Mouse (Mus musculus) limb, embryonic 15.5 days (tissue): ENCODE measurements at regions not wholly inside any gene's neighbourhood (a gene's known extent, or its start where the extent isn't known, plus 50 kb on each side); places are given as distances from the start of the nearest gene placed in this dataset.

ENCODE experiments used
- ATAC-seq: fragments of 200-750 bp; cut with Nextera tagmentation; 2 replicates; pipeline ENCODE4 v1.8.0; 2017; ENCODE audit warnings: low read depth, moderate TSS enrichment; ENCODE audit not compliant: insufficient number of reproducible peaks, low FRiP score, low TSS enrichment
- H3K27ac ChIP-seq: fragments of 300-500 bp; sonication (generic); 2 replicates; pipeline ENCODE4 v1.5.1; 2015; ENCODE audit warnings: moderate library complexity, mild to moderate bottlenecking, inconsistent platforms
- H3K27me3 ChIP-seq: fragments of 300-500 bp; sonication (generic); 2 replicates; pipeline ENCODE4 v1.6.1; 2015; ENCODE audit warnings: inconsistent platforms
- H3K36me3 ChIP-seq: fragments of 300-500 bp; sonication (generic); 2 replicates; pipeline ENCODE4 v1.6.1; 2015; ENCODE audit warnings: inconsistent platforms
- H3K4me1 ChIP-seq: fragments of 300-500 bp; sonication (generic); 2 replicates; pipeline ENCODE4 v1.6.1; 2015; ENCODE audit warnings: inconsistent platforms
- H3K4me2 ChIP-seq: fragments of 300-500 bp; sonication (generic); 2 replicates; pipeline ENCODE4 v1.6.1; 2015; ENCODE audit warnings: mild to moderate bottlenecking, inconsistent platforms
- H3K4me3 ChIP-seq: fragments of 300-500 bp; sonication (generic); 2 replicates; pipeline ENCODE4 v1.5.1; 2015; ENCODE audit warnings: mild to moderate bottlenecking, inconsistent platforms
- H3K9ac ChIP-seq: fragments of 300-500 bp; sonication (generic); 2 replicates; pipeline ENCODE4 v1.6.1; 2015; ENCODE audit warnings: inconsistent platforms
- H3K9me3 ChIP-seq: fragments of 300-500 bp; sonication (generic); 2 replicates; pipeline ENCODE4 v1.6.1; 2016; ENCODE audit warnings: inconsistent platforms
- WGBS: fragments of 180-500 bp; shearing (Covaris S2); methylation state at CpG from one replicate; pipeline ENCODE4 v1.1.7; 2015; 5-methylcytosine and 5-hydroxymethylcytosine counted together

GRCm38 (mm10) chr8:26533444-26534421 is 414.4 kb downstream of the Gm45692 start:
- Histone ChIP-seq H3K4me3 (no peak overlapping the region), H3K27ac (no peak overlapping the region), H3K36me3 (no peaks in the 10 kb centered on the region), H3K9ac (no peak overlapping the region), H3K9me3 (no peaks in the 10 kb centered on the region), H3K4me2 (no peak overlapping the region), H3K4me1 (peaks cover 5% of the 10 kb centered on the region; the same call in 1 of the 2 replicates), H3K27me3 (peaks cover 17% of the 10 kb centered on the region; the same call in 1 of the 2 replicates)
- ATAC-seq = no peak
- 63% methylated on average over 22 of the region's 22 CpGs for WGBS

GRCm38 (mm10) chr8:26535816-26536215 is 416.5 kb downstream of the Gm45692 start:
- Histone ChIP-seq H3K9me3 (no peaks in the 10 kb centered on the region), H3K36me3 (no peaks in the 10 kb centered on the region), H3K4me1 (peaks cover 5% of the 10 kb centered on the region; the same call in 1 of the 2 replicates), H3K27ac (no peak overlapping the region), H3K4me3 (no peak overlapping the region), H3K9ac (no peak overlapping the region), H3K4me2 (no peak overlapping the region), H3K27me3 (peaks cover 17% of the 10 kb centered on the region; the same call in 1 of the 2 replicates)
- no peak for ATAC-seq
- 41% methylated on average over 3 of the region's 3 CpGs for WGBS

DNA sequence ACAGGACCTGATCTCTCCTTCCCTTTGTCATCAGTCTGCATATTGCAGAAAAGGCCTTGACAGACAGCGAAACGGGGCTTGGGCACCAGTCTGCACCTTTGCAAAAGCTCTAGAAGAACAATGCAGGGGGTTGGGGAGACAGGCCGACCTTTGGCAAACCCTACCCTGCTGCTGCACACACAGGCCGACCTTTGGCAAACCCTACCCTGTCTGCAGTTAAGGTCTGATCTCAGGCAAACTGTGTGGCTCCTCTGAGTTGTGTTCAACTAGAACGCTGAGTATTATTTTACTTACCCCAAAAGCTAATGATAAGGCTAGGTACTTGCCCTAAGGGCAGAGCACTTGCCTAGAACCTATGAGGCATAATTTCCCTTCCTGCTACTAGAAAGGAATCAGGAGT is 423.4 kb upstream of the Zfp703 start:
- H3K4me1 ChIP-seq = no peaks in the 10 kb centered on the region
- H3K27me3 ChIP-seq = no peaks in the 10 kb centered on the region
- no peak overlapping the region for H3K4me2 ChIP-seq
- H3K4me3 ChIP-seq = no peak overlapping the region
- WGBS = 80% methylated on average over 5 of the region's 5 CpGs
- no peaks in the 10 kb centered on the region for H3K36me3 ChIP-seq
- no peak overlapping the region for H3K27ac ChIP-seq
- H3K9ac ChIP-seq = no peak overlapping the region
- ATAC-seq = no peak
- H3K9me3 ChIP-seq = no peaks in the 10 kb centered on the region

- Histone ChIP-seq H3K27me3 (no peaks in the 10 kb centered on the region), H3K9me3 (no peaks in the 10 kb centered on the region), H3K4me1 (peaks cover 3% of the 10 kb centered on the region; the same call in 1 of the 2 replicates), H3K4me2 (no peak overlapping the region), H3K27ac (no peak overlapping the region), H3K9ac (no peak overlapping the region), H3K36me3 (no peaks in the 10 kb centered on the region), H3K4me3 (no peak overlapping the region)
- WGBS = 37% methylated on average over 5 of the region's 5 CpGs
- no peak for ATAC-seq
Observed at GRCm38 (mm10) chr8:26559196-26559595, 417.9 kb upstream of the Zfp703 start.

DNA sequence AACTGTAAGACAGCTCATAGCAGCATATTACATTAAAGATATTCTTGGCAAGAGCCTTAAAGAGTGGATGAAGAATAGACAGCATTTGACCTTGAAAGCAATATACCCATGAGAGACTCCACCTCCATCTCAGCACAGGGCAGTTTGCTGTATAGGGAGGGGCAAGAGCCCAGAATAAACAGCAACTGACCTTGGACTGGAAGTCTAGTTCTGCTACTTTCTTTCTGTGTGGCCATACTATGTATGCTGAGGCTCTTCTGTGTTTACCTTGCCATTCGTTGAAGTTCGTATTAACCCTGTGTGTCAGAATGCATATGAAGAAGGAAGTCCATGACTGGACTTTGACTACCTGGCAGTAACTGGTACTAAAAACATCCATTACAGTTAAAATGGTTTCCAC is 414.0 kb upstream of the Zfp703 start:
- no peak overlapping the region for H3K4me3 ChIP-seq
- no peaks in the 10 kb centered on the region for H3K36me3 ChIP-seq
- no peaks in the 10 kb centered on the region for H3K27me3 ChIP-seq
- WGBS = 88% methylated on average over 2 of the region's 2 CpGs
- H3K9me3 ChIP-seq = no peaks in the 10 kb centered on the region
- no peak overlapping the region for H3K27ac ChIP-seq
- ATAC-seq = no peak
- H3K9ac ChIP-seq = no peak overlapping the region
- peaks cover 5% of the 10 kb centered on the region; the same call in 1 of the 2 replicates for H3K4me1 ChIP-seq
- no peak overlapping the region for H3K4me2 ChIP-seq

DNA sequence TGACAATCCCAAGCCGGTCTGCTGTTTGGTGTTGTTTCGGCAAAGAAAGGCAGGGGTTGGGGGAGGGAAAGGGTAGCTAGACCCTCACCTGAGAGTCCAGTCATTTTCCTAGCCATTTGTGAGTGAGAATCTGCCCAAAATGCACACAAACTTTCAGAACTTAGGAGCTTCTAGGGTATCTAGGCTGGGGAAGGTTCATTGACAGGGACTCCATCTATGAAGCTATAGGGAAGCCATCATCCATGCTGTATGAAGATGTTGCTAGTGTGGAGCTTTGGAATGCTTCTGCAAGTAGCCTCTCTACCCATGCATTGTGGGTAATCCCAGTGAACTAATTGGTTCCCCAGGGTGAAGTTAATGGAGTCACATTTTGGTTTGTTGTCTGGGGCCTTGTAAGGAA is 412.9 kb upstream of the Zfp703 start:
- H3K4me3 ChIP-seq = no peak overlapping the region
- peaks cover 5% of the 10 kb centered on the region; the same call in 1 of the 2 replicates for H3K4me1 ChIP-seq
- WGBS = 78% methylated on average over 2 of the region's 2 CpGs
- no peaks in the 10 kb centered on the region for H3K9me3 ChIP-seq
- no peak overlapping the region for H3K9ac ChIP-seq
- no peak overlapping the region for H3K4me2 ChIP-seq
- no peak overlapping the region for H3K27ac ChIP-seq
- no peak for ATAC-seq
- H3K27me3 ChIP-seq = no peaks in the 10 kb centered on the region
- H3K36me3 ChIP-seq = no peaks in the 10 kb centered on the region

GRCm38 (mm10) chr8:26568423-26569060 is 408.6 kb upstream of the Zfp703 start:
- Histone ChIP-seq H3K27ac (no peak overlapping the region), H3K4me2 (no peak overlapping the region), H3K9ac (no peak overlapping the region), H3K27me3 (no peaks in the 10 kb centered on the region), H3K36me3 (no peaks in the 10 kb centered on the region), H3K4me1 (peaks cover 4% of the 10 kb centered on the region; the same call in 1 of the 2 replicates), H3K9me3 (no peaks in the 10 kb centered on the region), H3K4me3 (no peak overlapping the region)
- ATAC-seq = no peak
- 61% methylated on average over 15 of the region's 15 CpGs for WGBS

DNA sequence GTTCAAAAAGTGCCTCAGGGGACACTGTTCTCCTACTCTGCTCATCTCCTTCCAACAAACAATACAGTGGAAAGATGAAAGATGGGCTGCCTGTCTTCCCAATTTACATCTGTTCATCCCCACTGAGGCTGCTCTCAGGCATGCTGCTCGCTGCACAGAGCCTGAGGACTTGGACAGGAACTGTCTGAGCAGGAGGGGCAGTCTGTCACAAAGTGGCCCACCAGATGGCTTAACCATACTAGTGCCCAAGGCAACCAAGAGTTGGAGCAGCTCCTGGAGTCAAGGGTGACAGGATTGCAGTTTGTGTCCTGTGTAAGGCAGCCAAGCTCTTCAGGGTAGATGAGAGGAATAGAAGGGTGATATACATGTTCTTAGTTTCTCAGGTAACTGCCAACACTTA is 388.3 kb upstream of the Zfp703 start:
- no peak for ATAC-seq
- no peak overlapping the region for H3K4me3 ChIP-seq
- 59% methylated on average over 1 of the region's 1 CpGs for WGBS
- no peaks in the 10 kb centered on the region for H3K9me3 ChIP-seq
- H3K27me3 ChIP-seq = peaks cover 12% of the 10 kb centered on the region; the same call in 1 of the 2 replicates
- no peaks in the 10 kb centered on the region for H3K36me3 ChIP-seq
- no peak overlapping the region for H3K27ac ChIP-seq
- peaks cover 4% of the 10 kb centered on the region; the same call in 1 of the 2 replicates for H3K4me1 ChIP-seq
- H3K9ac ChIP-seq = no peak overlapping the region
- no peak overlapping the region for H3K4me2 ChIP-seq

DNA sequence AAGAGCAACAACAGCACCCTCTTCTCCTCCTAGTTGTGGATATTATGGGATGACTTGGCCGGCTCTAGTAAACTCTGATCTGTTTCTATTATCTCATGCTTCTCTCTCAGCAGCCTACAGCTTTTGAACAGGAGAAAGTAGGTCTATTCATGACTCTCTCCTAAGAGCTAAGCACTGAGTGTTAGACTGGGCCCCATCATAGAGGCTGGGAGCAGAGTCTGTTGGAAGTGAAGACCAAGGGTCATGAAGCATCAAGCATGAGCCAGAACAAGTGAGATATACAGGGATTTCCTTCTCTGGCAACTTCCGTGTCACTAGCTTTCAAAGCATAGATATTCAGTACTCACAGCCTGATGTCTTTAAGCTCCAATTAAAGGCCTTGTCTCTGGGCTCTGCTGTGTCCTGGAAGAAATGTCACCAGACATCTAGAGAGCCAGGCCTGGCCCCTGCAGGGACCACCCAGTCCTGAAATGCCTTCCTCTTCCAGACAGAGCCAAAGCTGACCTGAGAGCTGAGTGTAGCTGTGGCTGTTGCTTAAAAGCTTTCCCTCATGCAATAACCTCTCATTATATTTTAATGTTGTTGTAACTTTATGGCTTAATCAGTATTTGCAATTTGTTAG is 386.4 kb upstream of the Zfp703 start:
- no peak overlapping the region for H3K9ac ChIP-seq
- peaks cover 20% of the 10 kb centered on the region for H3K4me1 ChIP-seq
- no peak overlapping the region for H3K4me3 ChIP-seq
- H3K9me3 ChIP-seq = no peaks in the 10 kb centered on the region
- no peak overlapping the region for H3K27ac ChIP-seq
- H3K4me2 ChIP-seq = no peak overlapping the region
- no peak for ATAC-seq
- H3K36me3 ChIP-seq = no peaks in the 10 kb centered on the region
- peaks cover 18% of the 10 kb centered on the region for H3K27me3 ChIP-seq
- WGBS = 63% methylated on average over 2 of the region's 2 CpGs

DNA sequence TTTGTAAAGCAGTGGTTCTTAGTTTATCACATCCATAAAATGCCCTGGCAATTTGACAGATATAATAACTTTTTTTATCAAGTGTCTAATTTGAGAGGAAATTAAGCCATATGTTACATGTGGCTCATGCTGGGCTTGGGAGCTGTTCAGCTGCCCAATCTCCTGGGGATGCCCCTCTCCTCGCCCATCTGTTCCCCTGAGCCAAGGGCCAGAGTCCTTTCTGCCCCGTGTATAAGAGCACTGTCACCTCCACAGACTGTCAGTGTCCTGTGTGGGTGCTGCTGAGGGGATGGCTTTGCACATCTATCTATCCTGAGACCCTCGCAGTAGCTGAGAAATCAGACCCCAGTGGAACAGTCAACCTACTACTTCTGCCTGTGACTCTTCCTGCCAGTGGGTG is 385.9 kb upstream of the Zfp703 start:
- 47% methylated on average over 3 of the region's 3 CpGs for WGBS
- H3K4me2 ChIP-seq = no peak overlapping the region
- no peak overlapping the region for H3K4me3 ChIP-seq
- peaks cover 25% of the 10 kb centered on the region for H3K4me1 ChIP-seq
- no peak overlapping the region for H3K9ac ChIP-seq
- no peaks in the 10 kb centered on the region for H3K9me3 ChIP-seq
- peaks cover 18% of the 10 kb centered on the region for H3K27me3 ChIP-seq
- no peaks in the 10 kb centered on the region for H3K36me3 ChIP-seq
- H3K27ac ChIP-seq = no peak overlapping the region
- no peak for ATAC-seq

- Histone ChIP-seq H3K4me1 (peaks cover 29% of the 10 kb centered on the region), H3K4me2 (no peak overlapping the region), H3K27ac (no peak overlapping the region), H3K27me3 (peaks cover 24% of the 10 kb centered on the region), H3K36me3 (no peaks in the 10 kb centered on the region), H3K4me3 (no peak overlapping the region), H3K9ac (no peak overlapping the region), H3K9me3 (no peaks in the 10 kb centered on the region)
- ATAC-seq = no peak
- WGBS = 18% methylated on average over 5 of the region's 5 CpGs
Observed at GRCm38 (mm10) chr8:26593536-26594368, 383.4 kb upstream of the Zfp703 start.
